Mouse (Mus musculus) liver, embryonic 16.5 days (tissue): ENCODE measurements around the gene Cpeb4. TPM values are rescaled to one million over a fixed set of nuclear protein-coding genes. Genes with fewer than 3 reads are reported as not detected.

Experiments used
- ATAC-seq: fragments of 200-750 bp; cut with Nextera tagmentation; 2 replicates; pipeline ENCODE4 v1.8.0; 2017; ENCODE audit warnings: low read depth, mild to moderate bottlenecking, moderate number of reproducible peaks, moderate library complexity
- H3K27ac ChIP-seq: fragments of 300-500 bp; sonication (generic); 2 replicates; pipeline ENCODE4 v1.5.1; 2014; ENCODE audit warnings: mild to moderate bottlenecking, low read length
- H3K27me3 ChIP-seq: fragments of 300-500 bp; sonication (generic); 2 replicates; pipeline ENCODE4 v1.6.1; 2014; ENCODE audit warnings: low read depth, low read length, mixed read lengths; ENCODE audit not compliant: control insufficient read depth, insufficient read depth
- H3K36me3 ChIP-seq: fragments of 300-500 bp; sonication (generic); 2 replicates; pipeline ENCODE4 v1.6.1; 2014; ENCODE audit warnings: mild to moderate bottlenecking; ENCODE audit not compliant: control insufficient read depth, insufficient read depth
- H3K4me1 ChIP-seq: fragments of 300-500 bp; sonication (generic); 2 replicates; pipeline ENCODE4 v1.6.1; 2014; ENCODE audit warnings: low read depth, low read length, mixed read lengths; ENCODE audit not compliant: control insufficient read depth
- H3K4me2 ChIP-seq: fragments of 300-500 bp; sonication (generic); 2 replicates; pipeline ENCODE4 v1.6.1; 2014; ENCODE audit warnings: low read depth, low read length, mixed read lengths
- H3K4me3 ChIP-seq: fragments of 300-500 bp; sonication (generic); 2 replicates; pipeline ENCODE4 v1.5.1; 2014; ENCODE audit warnings: low read depth, mild to moderate bottlenecking, low read length
- H3K9ac ChIP-seq: fragments of 300-500 bp; sonication (generic); 2 replicates; pipeline ENCODE4 v1.6.1; 2014; ENCODE audit warnings: low read depth, low read length
- H3K9me3 ChIP-seq: fragments of 300-500 bp; sonication (generic); replicated peaks from 2 replicates; pipeline ENCODE4 v1.6.1; 2016; ENCODE audit warnings: low read length; ENCODE audit not compliant: control insufficient read depth
- WGBS: fragments of 180-500 bp; shearing (Covaris S2); extraction: QIAGEN DNeasy Blood & Tissue Kit; methylation state at CpG from one replicate; pipeline ENCODE4 v1.1.7; 2014; ENCODE audit not compliant: insufficient replicate concordance; 5-methylcytosine and 5-hydroxymethylcytosine counted together
- polyA plus RNA-seq: library from polyadenylated mRNA; unstranded; fragments of >200 nt; fragmentation: Nextera tagmentation; extraction: Ambion mirVana; gene quantifications from 2 replicates; pipeline ENCODE4 v1.2.1, GENCODE M21; 2015

Gene Cpeb4
- polyA plus RNA-seq, 1 experiment from 2014 or later: 21.0 TPM

DNA sequence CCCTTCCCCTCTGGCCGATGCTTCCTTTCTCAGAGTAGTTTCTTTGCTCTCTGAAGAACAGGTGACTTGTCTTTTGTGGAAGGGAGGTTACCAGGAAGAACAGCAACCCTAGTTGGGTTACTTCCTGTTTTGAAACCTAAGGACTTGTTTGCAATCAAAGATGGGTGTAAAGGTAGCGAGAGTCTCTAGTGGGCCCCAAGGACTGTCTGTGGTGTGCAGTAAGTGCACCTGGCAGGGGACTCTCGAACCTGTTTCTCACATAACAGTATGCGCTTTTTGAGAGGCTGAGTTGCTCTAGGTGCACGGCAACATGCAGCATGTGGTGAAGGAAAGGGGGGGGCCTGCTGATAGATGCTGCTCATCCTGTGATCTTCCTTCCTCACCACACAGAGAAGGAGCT is 40.0 kb upstream of the Cpeb4 start:
- H3K4me1 ChIP-seq: peaks cover 82% of the 10 kb centered on the region
- no peak for ATAC-seq
- peak overlapping the region; percentile 93 for H3K27ac ChIP-seq
- no peaks in the 10 kb centered on the region for H3K36me3 ChIP-seq
- H3K4me2 ChIP-seq: peak overlapping the region; percentile 43
- H3K4me3 ChIP-seq: no peak overlapping the region
- H3K9me3 ChIP-seq: no peaks in the 10 kb centered on the region
- 52% methylated on average over 5 of the region's 5 CpGs for WGBS
- H3K27me3 ChIP-seq: no peaks in the 10 kb centered on the region
- peak overlapping the region; percentile 19 for H3K9ac ChIP-seq

DNA sequence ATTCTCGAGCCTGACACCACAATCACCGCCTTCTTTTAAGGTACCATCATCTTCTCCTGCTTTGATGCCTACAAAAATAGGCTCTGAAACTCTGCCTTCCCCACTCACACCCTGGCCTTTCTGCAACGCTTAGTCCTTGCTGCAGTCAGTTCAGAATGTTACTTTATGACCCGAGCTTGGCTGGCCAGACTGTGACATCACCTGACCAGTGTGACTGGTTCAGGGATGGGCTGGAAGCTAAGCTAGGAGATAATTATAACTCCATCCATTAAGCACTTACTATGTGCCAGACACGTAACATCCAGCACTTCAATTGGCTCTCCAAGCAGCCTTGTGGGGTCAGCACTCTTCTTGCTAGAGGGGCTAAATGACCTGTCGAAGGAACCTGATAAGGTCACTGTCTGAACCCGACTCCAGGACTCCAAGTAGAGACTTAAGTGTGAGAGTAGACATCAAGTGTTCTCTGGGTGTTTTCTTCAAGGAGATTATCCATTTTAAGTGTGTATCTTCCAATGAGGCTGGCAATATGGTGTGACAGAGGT is 39.5 kb upstream of the Cpeb4 start:
- Histone ChIP-seq H3K36me3 (no peaks in the 10 kb centered on the region), H3K27me3 (no peaks in the 10 kb centered on the region), H3K4me2 (no peak overlapping the region), H3K4me3 (no peak overlapping the region), H3K9ac (peak overlapping the region; percentile 19), H3K27ac (peak overlapping the region; percentile 93), H3K4me1 (peaks cover 79% of the 10 kb centered on the region), H3K9me3 (no peaks in the 10 kb centered on the region)
- no peak for ATAC-seq
- 69% methylated on average over 7 of the region's 7 CpGs for WGBS

DNA sequence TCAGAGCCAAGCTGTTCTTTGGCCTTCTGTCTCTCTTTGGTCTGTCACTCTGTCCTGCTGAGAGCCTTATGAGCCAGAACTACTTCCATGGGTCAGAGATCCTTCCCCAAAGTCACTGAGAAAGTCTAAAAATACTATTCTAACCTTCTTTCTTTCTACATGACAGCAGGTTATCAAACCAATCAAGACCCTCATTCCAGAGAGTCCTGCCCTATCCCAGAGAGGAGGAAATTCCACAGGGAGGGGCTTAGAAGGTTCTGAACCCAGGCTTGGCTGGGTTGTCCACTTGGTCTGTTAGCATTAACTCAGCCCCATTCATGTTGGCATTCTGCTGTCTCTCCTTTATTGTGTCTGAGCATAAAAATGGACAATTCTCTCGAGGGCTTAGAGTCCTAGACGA is 38.5 kb upstream of the Cpeb4 start:
- Histone ChIP-seq H3K4me1 (peaks cover 80% of the 10 kb centered on the region), H3K4me2 (no peak overlapping the region), H3K9me3 (no peaks in the 10 kb centered on the region), H3K27ac (peak overlapping the region; percentile 93), H3K4me3 (no peak overlapping the region), H3K27me3 (no peaks in the 10 kb centered on the region), H3K36me3 (no peaks in the 10 kb centered on the region), H3K9ac (peak overlapping the region; percentile 25; the same call in 1 of the 2 replicates)
- 56% methylated on average over 2 of the region's 2 CpGs for WGBS
- ATAC-seq: no peak

DNA sequence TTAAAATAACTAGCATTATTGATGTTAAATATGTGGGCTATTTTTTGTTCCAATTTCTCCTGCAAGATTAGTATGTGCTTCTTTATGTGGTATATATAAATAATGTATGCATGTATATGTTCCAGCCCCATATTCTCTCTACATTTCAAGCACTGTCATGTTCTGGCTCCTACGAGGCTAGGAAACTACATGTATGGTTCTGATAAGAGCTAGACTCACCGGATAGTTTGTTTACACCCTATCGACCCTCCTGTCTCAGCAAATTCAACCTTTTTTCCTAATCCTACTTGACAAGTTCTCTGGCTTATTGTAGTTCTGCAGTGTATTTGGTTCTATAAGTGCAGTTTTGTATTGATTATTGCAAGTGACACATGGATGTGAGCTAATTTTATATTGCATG is 36.7 kb upstream of the Cpeb4 start:
- H3K4me2 ChIP-seq: peak overlapping the region; percentile 25
- WGBS: 12% methylated on average over 3 of the region's 3 CpGs
- H3K27me3 ChIP-seq: no peaks in the 10 kb centered on the region
- H3K27ac ChIP-seq: peak overlapping the region; percentile 81
- peak overlapping the region; percentile 44 for H3K9ac ChIP-seq
- no peaks in the 10 kb centered on the region for H3K9me3 ChIP-seq
- peaks cover 76% of the 10 kb centered on the region for H3K4me1 ChIP-seq
- H3K4me3 ChIP-seq: no peak overlapping the region
- H3K36me3 ChIP-seq: no peaks in the 10 kb centered on the region
- peak; percentile 80 for ATAC-seq

DNA sequence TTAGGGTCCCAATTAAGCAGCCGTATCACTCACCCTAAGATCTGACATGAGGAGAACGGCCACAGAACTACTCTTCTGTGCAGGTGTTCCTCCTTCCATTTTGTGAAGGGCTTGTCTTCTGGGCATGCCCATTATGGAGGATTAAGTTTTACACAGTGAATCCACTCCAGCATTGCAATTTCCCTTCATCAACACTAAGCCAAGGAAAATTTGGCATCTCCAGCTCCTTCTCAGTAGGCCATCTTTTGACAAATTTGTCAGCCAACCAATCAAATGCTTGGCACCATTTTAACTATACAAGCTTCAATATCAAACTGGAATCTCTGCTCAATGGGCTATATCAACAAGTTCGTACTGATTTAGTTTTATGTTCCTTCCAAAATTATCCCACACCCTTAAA is 34.8 kb upstream of the Cpeb4 start:
- 88% methylated on average over 3 of the region's 3 CpGs for WGBS
- Histone ChIP-seq H3K27me3 (no peaks in the 10 kb centered on the region), H3K27ac (peak overlapping the region; percentile 81; the same call in 1 of the 2 replicates), H3K9ac (no peak overlapping the region), H3K4me1 (peaks cover 70% of the 10 kb centered on the region), H3K9me3 (no peaks in the 10 kb centered on the region), H3K36me3 (no peaks in the 10 kb centered on the region), H3K4me3 (no peak overlapping the region), H3K4me2 (no peak overlapping the region)
- no peak for ATAC-seq

DNA sequence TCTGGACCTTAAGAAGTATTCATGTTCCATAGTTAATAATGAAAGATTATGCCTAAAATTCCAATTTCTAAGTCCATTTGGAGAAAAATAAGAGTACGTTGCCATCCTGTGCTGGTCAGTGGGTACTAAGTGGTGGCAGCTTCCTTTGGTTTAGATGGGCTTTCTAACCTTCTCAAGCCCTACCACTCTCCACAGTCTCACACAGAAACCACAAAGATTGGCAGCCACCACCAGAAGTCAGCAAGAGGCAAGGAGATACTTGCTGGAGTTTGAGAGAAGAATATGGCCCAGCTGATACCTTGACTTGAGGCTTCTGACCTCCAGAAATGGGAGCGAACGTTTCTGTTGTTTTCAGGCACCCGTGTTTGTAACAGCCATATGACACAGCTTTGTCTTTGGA is 34.3 kb upstream of the Cpeb4 start:
- no peaks in the 10 kb centered on the region for H3K36me3 ChIP-seq
- peak overlapping the region; percentile 40 for H3K27ac ChIP-seq
- no peak overlapping the region for H3K4me2 ChIP-seq
- WGBS: 50% methylated on average over 4 of the region's 4 CpGs
- no peak overlapping the region for H3K9ac ChIP-seq
- H3K27me3 ChIP-seq: no peaks in the 10 kb centered on the region
- no peaks in the 10 kb centered on the region for H3K9me3 ChIP-seq
- no peak overlapping the region for H3K4me3 ChIP-seq
- ATAC-seq: no peak
- peaks cover 70% of the 10 kb centered on the region for H3K4me1 ChIP-seq

DNA sequence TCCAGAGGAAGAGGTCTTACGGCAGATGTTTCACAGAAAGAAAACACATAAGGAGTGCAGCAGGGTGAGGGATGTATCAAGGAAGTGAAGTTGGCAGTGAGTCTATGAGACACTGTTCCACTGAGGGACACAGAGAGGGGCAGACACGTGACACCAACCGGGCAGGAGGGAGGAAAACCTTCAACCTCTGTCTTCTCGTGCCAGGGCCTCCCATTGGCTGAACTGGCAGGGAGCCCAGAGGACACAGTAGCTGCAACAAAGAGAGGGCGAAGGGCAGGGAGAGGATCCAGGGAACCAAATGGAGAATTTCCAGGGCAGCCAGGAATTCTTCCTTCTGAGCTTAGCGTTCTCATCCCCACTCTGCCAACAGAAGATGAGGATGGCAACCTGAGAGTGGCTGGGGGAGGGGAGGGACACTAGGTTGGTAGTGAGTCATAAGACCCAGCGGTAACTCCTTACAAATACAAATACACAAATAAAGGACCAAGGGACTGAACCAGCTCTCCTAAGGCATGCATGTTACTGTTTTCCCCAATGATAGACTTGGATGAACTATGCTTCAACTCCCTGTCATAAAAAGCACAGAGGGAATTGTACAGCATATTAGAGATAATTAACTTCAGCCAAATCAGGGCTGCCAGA is 33.4 kb upstream of the Cpeb4 start:
- Histone ChIP-seq H3K4me3 (no peak overlapping the region), H3K9ac (peak overlapping the region; percentile 9; the same call in 1 of the 2 replicates), H3K36me3 (no peaks in the 10 kb centered on the region), H3K27ac (peak overlapping the region; percentile 29), H3K9me3 (no peaks in the 10 kb centered on the region), H3K4me1 (peaks cover 70% of the 10 kb centered on the region), H3K4me2 (no peak overlapping the region), H3K27me3 (no peaks in the 10 kb centered on the region)
- peak; percentile 30; the same call in 1 of the 2 replicates for ATAC-seq
- 60% methylated on average over 7 of the region's 7 CpGs for WGBS

DNA sequence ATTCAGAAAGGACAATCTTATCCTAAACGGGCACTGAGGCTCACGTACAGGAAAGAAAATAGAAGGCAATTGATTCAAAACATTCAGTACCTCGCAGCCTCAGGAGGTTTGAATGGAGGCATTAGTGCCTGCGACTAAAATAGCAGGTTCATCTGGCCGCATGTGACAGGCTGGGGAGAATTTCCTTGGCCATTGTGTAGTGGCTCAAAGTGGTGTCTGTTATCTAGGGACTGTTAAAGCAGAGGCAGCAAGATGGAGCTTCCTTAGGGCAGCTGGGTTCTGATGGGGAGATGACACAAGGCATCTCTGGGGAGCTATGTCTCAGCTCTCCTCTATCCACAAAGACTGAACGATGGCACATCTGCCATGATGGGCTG is 32.9 kb upstream of the Cpeb4 start:
- Histone ChIP-seq H3K27me3 (no peaks in the 10 kb centered on the region), H3K4me3 (no peak overlapping the region), H3K4me1 (peaks cover 69% of the 10 kb centered on the region), H3K4me2 (no peak overlapping the region), H3K36me3 (no peaks in the 10 kb centered on the region), H3K27ac (peak overlapping the region; percentile 29), H3K9ac (no peak overlapping the region), H3K9me3 (no peaks in the 10 kb centered on the region)
- 46% methylated on average over 6 of the region's 6 CpGs for WGBS
- no peak for ATAC-seq

DNA sequence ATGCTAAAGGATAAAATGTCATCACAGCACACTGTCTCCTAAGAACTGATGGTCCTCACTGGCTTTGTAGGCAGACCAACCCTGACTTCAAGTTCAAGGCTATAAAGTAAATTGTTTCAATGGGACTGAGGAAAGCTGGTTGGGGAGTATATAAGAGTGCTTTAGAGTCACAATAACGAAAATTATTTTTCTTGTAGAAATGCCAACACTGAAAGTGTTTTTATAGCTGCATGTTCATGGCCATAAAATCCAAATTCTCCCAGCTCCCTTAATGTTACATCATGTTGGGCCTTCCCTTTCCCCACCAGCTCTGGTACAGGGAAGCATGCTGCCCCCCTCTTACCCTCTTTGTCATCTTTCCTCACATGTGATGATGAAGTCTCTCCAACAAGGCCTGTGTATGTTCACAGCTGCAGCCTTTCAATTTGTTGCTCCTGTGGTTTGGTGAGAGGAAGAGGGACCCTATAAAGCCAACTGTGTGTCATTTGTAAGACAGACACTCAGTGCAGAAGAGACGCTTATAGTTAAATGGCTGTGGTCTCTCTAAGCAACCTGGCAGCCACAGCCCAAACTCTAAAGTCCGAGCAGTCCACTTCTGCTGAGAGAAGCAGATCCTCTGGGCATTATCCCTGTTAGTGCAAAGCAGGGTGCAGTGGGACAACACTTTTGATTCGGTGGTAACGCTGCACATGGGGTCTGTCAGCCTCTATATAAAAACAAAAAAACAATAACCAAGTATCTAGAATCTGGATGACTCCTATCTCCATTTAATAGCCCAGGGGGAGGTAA is 29.6 kb upstream of the Cpeb4 start:
- H3K27ac ChIP-seq: peak overlapping the region; percentile 99
- H3K4me2 ChIP-seq: no peak overlapping the region
- H3K4me3 ChIP-seq: no peak overlapping the region
- 75% methylated on average over 5 of the region's 5 CpGs for WGBS
- no peaks in the 10 kb centered on the region for H3K27me3 ChIP-seq
- H3K36me3 ChIP-seq: no peaks in the 10 kb centered on the region
- ATAC-seq: no peak
- peaks cover 67% of the 10 kb centered on the region for H3K4me1 ChIP-seq
- no peaks in the 10 kb centered on the region for H3K9me3 ChIP-seq
- peak overlapping the region; percentile 70 for H3K9ac ChIP-seq
